Mouse (Mus musculus) lung, postnatal 0 days (tissue): ENCODE results near the gene Jazf1. TPM values are rescaled to one million over a fixed set of nuclear protein-coding genes. Genes with fewer than 3 reads are reported as not detected.
A peak's percentile ranks its signal among the peaks of the same experiment; 100 is the strongest.

Experiments used
- ATAC-seq: fragments of 200-750 bp; cut with Nextera tagmentation; 2 replicates; pipeline ENCODE4 v1.8.0; 2017; ENCODE audit warnings: moderate library complexity
- DNase-seq: peaks from one replicate; pipeline ENCODE4 v3.0.0-alpha.2; 2016; ENCODE audit warnings: low spot score
- H3K27ac ChIP-seq: fragments of 300-500 bp; sonication (generic); 2 replicates; pipeline ENCODE4 v1.5.1; 2014; ENCODE audit warnings: antibody characterized with exemption, mild to moderate bottlenecking, low read length, mixed read lengths
- H3K27me3 ChIP-seq: fragments of 300-500 bp; sonication (generic); replicated peaks from 2 replicates; pipeline ENCODE4 v1.6.1; 2014; ENCODE audit warnings: low read length, mixed read lengths; ENCODE audit not compliant: insufficient read depth
- H3K36me3 ChIP-seq: fragments of 300-500 bp; sonication (generic); 2 replicates; pipeline ENCODE4 v1.6.1; 2014; ENCODE audit warnings: low read length, mixed read lengths; ENCODE audit not compliant: insufficient read depth
- H3K4me1 ChIP-seq: fragments of 300-500 bp; sonication (generic); 2 replicates; pipeline ENCODE4 v1.6.1; 2014; ENCODE audit warnings: antibody characterized with exemption, low read depth, low read length, mixed read lengths; ENCODE audit not compliant: insufficient read depth
- H3K4me2 ChIP-seq: fragments of 300-500 bp; sonication (generic); replicated peaks from 2 replicates; pipeline ENCODE4 v1.6.1; 2014; ENCODE audit warnings: low read depth, mild to moderate bottlenecking, low read length, moderate library complexity, mixed read lengths
- H3K4me3 ChIP-seq: fragments of 300-500 bp; sonication (generic); 2 replicates; pipeline ENCODE4 v1.5.1; 2014; ENCODE audit warnings: low read depth, low read length
- H3K9ac ChIP-seq: fragments of 300-500 bp; sonication (generic); replicated peaks from 2 replicates; pipeline ENCODE4 v1.6.1; 2014; ENCODE audit warnings: low read depth, mild to moderate bottlenecking
- H3K9me3 ChIP-seq: fragments of 300-500 bp; sonication (generic); 2 replicates; pipeline ENCODE4 v1.6.1; 2016; ENCODE audit warnings: low read length, mixed read lengths
- CTCF ChIP-seq: IDR thresholded peaks from 2 replicates; pipeline ENCODE4 v1.5.1; 2016; ENCODE audit warnings: antibody characterized with exemption, mild to moderate bottlenecking
- EP300 ChIP-seq: IDR thresholded peaks from 2 replicates; pipeline ENCODE4 v1.6.1; 2016; ENCODE audit warnings: antibody characterized with exemption, mild to moderate bottlenecking, control low read depth
- WGBS: fragments of 180-500 bp; shearing (Covaris S2); extraction: QIAGEN DNeasy Blood & Tissue Kit; methylation state at CpG from one replicate; pipeline ENCODE4 v1.1.7; 2014; 5-methylcytosine and 5-hydroxymethylcytosine counted together
- polyA plus RNA-seq: library from polyadenylated mRNA; unstranded; fragments of >200 nt; fragmentation: Nextera tagmentation; extraction: Ambion mirVana; gene quantifications from 2 replicates; pipeline ENCODE4 v1.2.1, GENCODE M21; 2015

The Jazf1 gene
- polyA plus RNA-seq, 1 experiment from 2014 or later: 3.9 TPM

DNA sequence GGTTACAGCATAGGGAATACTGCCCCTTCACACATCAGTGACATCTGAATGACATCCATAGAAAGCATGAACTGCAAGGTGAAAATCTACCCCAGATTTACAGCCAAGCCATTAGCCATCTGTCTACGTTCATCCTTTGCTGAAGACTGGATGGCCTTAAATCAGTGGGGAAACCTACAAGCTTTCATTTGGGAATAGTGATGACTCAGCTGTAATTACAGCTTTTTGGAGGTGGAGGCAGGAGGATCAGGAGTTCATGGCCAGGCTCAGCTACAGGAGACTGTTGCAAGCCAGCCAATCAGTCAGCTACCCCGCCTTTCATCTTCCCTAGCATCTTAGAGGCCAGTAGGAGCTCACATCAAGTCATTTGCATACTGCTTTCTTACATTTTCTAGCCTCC is 153.5 kb downstream of the Jazf1 start:
- H3K4me2 ChIP-seq: no peak overlapping the region
- H3K9me3 ChIP-seq: no peaks in the 10 kb centered on the region
- 86% methylated on average over 2 of the region's 2 CpGs for WGBS
- no peaks in the 10 kb centered on the region for H3K4me1 ChIP-seq
- DNase-seq: no peak
- no peak for ATAC-seq
- TF ChIP-seq EP300: no peak
- no peak for TF ChIP-seq CTCF
- no peak overlapping the region for H3K27ac ChIP-seq
- no peaks in the 10 kb centered on the region for H3K27me3 ChIP-seq
- no peak overlapping the region for H3K9ac ChIP-seq
- H3K36me3 ChIP-seq: no peaks in the 10 kb centered on the region
- no peak overlapping the region for H3K4me3 ChIP-seq

- H3K27ac ChIP-seq: no peak overlapping the region
These were observed 156.1 kb downstream of the Jazf1 start for GRCm38 (mm10) chr6:52912143-52912918.

DNA sequence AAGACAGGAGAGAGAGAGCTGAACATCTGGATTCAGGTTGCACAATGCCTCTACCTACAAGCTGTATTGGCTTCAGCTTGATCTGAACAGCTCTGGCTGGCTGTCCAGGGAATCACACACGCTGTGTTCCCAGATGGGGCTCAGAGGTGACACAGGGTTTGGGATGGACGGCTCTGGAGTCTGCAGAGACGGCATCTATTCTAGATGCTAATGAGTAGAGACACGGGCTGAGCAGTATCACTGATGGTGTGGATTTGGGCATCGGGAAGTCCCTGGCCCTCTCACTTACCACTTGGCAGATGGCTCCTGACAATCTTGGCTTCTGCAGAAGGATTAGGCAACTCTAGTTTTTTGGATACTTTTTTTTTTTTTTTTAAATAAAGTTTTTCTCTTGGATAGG is 161.6 kb downstream of the Jazf1 start:
- H3K4me2 ChIP-seq: no peak overlapping the region
- H3K36me3 ChIP-seq: no peaks in the 10 kb centered on the region
- H3K4me3 ChIP-seq: no peak overlapping the region
- no peak for TF ChIP-seq EP300
- no peak for TF ChIP-seq CTCF
- H3K27ac ChIP-seq: no peak overlapping the region
- no peak overlapping the region for H3K9ac ChIP-seq
- no peaks in the 10 kb centered on the region for H3K9me3 ChIP-seq
- DNase-seq: no peak
- ATAC-seq: no peak
- H3K27me3 ChIP-seq: no peaks in the 10 kb centered on the region
- H3K4me1 ChIP-seq: no peaks in the 10 kb centered on the region
- WGBS: 71% methylated on average over 5 of the region's 5 CpGs

More at GRCm38 (mm10) chr6:52912143-52912918, 156.1 kb downstream of the Jazf1 start:
- H3K4me2 ChIP-seq: no peak overlapping the region
- DNase-seq: no peak
- TF ChIP-seq EP300: no peak
- TF ChIP-seq CTCF: no peak
- H3K9ac ChIP-seq: no peak overlapping the region
- WGBS: 63% methylated on average over 5 of the region's 5 CpGs
- no peaks in the 10 kb centered on the region for H3K36me3 ChIP-seq
- no peaks in the 10 kb centered on the region for H3K9me3 ChIP-seq
- no peaks in the 10 kb centered on the region for H3K4me1 ChIP-seq
- no peak for ATAC-seq
- H3K27me3 ChIP-seq: no peaks in the 10 kb centered on the region
- no peak overlapping the region for H3K4me3 ChIP-seq

DNA sequence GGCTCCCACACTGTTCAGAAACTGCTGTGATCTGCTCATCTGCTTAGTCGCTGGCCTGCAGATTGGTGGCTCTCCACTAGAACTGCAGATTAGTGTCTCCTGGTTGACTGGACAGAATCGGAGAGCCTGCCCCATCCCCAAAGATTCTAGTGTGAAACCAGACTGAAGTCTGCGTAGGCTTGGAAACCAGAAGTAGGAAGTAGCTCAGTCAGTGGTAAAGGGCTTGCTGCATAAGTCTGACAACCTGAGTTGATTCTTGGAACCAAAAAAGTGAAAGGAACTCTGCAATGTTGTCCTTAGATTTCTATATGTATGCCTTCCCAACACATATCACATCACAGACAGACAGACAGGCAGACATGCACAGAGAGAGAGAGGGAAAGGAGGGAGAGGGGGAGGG is 163.3 kb downstream of the Jazf1 start:
- Histone ChIP-seq H3K27ac (no peak overlapping the region), H3K9me3 (no peaks in the 10 kb centered on the region), H3K9ac (no peak overlapping the region), H3K4me3 (no peak overlapping the region), H3K36me3 (no peaks in the 10 kb centered on the region), H3K4me2 (no peak overlapping the region), H3K27me3 (no peaks in the 10 kb centered on the region), H3K4me1 (no peaks in the 10 kb centered on the region)
- 63% methylated on average over 3 of the region's 3 CpGs for WGBS
- DNase-seq (no peak), ATAC-seq (no peak)
- TF ChIP-seq CTCF (no peak), EP300 (no peak)

- Histone ChIP-seq H3K4me3 (no peak overlapping the region), H3K36me3 (no peaks in the 10 kb centered on the region), H3K27me3 (no peaks in the 10 kb centered on the region), H3K9ac (no peak overlapping the region), H3K9me3 (no peaks in the 10 kb centered on the region), H3K27ac (no peak overlapping the region), H3K4me2 (no peak overlapping the region), H3K4me1 (no peaks in the 10 kb centered on the region)
- DNase-seq (peak; percentile 40), ATAC-seq (peak; percentile 38)
- 70% methylated on average over 4 of the region's 4 CpGs for WGBS
- TF ChIP-seq EP300 (no peak), CTCF (no peak)
These were observed 165.0 kb downstream of the Jazf1 start for GRCm38 (mm10) chr6:52903226-52903960.

DNA sequence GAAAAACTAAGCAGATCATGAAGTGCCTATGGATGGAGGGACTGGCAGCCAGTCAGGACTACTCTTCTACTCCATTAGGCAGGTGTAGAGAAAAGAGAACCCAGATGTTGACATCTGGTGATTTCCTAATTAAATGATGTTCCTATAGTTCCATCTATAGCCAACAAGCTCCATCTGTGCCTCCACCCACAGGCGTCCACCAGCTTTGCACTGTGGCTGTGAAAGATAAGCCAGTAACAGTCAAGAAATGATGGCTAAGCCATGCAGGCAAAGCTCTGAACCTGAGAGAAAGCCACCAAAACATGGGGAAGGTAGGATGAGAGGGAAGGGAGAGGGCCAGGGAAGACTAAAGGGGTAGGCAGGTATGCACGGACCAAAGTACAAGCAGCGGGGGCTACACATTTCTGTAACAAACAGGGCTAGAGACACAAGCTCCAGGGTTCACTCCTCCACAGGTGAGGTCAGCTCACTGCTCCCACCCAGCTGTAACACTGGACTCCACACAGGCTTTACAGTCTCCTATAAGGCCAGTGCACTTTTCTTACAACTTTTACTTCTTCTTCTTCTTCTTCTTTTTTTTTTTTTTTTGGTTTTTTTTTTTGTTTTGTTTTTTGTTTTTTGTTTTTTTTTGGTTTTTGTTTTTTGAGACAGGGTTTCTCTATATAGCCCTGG is 168.7 kb downstream of the Jazf1 start:
- H3K4me3 ChIP-seq: no peak overlapping the region
- TF ChIP-seq CTCF (no peak), EP300 (no peak)
- no peaks in the 10 kb centered on the region; the same call in 1 of the 2 replicates for H3K4me1 ChIP-seq
- 92% methylated on average over 3 of the region's 3 CpGs for WGBS
- no peak for DNase-seq
- no peak overlapping the region for H3K4me2 ChIP-seq
- H3K36me3 ChIP-seq: no peaks in the 10 kb centered on the region
- H3K9me3 ChIP-seq: no peaks in the 10 kb centered on the region
- H3K27ac ChIP-seq: no peak overlapping the region
- ATAC-seq: no peak
- H3K9ac ChIP-seq: no peak overlapping the region
- H3K27me3 ChIP-seq: no peaks in the 10 kb centered on the region
